8 mouse cellular contexts compared by ENCODE assay signal in the genomic region with DNA sequence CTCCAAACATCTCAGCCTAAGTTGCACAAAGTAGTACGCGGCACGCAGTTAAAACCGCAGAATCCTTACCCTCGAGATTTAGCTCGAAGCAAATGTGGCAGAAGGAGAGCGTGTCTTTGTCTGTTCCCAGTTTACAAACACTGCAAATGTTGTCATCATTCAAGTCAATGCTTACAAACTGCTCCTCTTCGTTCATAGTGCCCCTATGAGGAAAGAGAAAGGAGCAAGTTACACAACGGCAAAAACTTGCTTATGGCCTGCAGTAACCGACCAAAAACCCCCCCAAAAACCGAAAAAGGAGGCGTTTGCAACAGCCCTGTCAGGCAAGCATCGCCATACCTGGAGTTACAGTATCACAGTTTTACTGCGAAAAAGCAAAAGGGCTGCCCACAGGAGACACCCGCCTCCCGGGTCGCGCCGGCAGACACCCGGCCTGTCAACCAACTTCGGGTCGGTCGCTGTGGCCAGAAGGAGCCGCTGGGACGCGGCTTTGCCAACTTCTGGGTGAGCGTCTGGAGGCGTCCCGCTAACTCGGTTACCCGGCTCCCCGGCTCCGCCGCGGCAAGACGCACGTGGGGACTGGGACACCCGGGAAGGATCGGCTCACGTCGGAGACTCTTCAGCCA. TPM values are rescaled to one million over a fixed set of nuclear protein-coding genes. Genes with fewer than 3 reads are reported as not detected.
DNase-seq lines count a peak whose midpoint lies in the region; ATAC-seq and TF ChIP-seq lines count a peak whose summit lies in the region.

No protein-coding gene starts in this region.

- peaks cover 2 to 26% of the 10 kb centered on the region in 2 experiments; a peak in 3 of 4 replicates for H3K36me3 ChIP-seq in MEL (ENCODE audit: control insufficient read depth in 1 of 2, insufficient read depth in 2 of 2, low read length in 2 of 2)
- peaks cover 18% of the 10 kb centered on the region for H3K36me3 ChIP-seq in embryonic facial prominence, embryonic 10.5 days (replicated peaks)
- H3K36me3 ChIP-seq in hindbrain, embryonic 10.5 days: peaks cover 18% of the 10 kb centered on the region
- no peaks in the 10 kb centered on the region for H3K36me3 ChIP-seq in liver, embryonic 13.5 days

- peak overlapping the region; percentile 93 to 97 for H3K4me3 ChIP-seq in MEL (ENCODE audit: control insufficient read depth in 1 of 2, insufficient read depth in 1 of 2, low read depth in 2 of 2, low read length in 2 of 2)
- H3K4me3 ChIP-seq in embryonic facial prominence, embryonic 10.5 days: peak overlapping the region; percentile 86
- peak overlapping the region; percentile 81 for H3K4me3 ChIP-seq in hindbrain, embryonic 10.5 days
- peak overlapping the region; percentile 72 for H3K4me3 ChIP-seq in liver, embryonic 13.5 days (replicated peaks)

- no peak for TF ChIP-seq POLR2A in MEL (IDR thresholded peaks at IDR 0.05; ENCODE audit: control insufficient read depth in 1 of 2, insufficient read depth in 1 of 2, low read depth in 1 of 2, low read length in 2 of 2, poor library complexity in 1 of 2)

- peaks cover 28% of the 10 kb centered on the region for H3K79me2 ChIP-seq in MEL (ENCODE audit: control insufficient read depth, insufficient read depth, low read length, poor library complexity)

- H3K9me3 ChIP-seq in MEL (replicated peaks; ENCODE audit: insufficient read depth, low read length): no peaks in the 10 kb centered on the region
- H3K9me3 ChIP-seq in embryonic facial prominence, embryonic 10.5 days: no peaks in the 10 kb centered on the region
- H3K9me3 ChIP-seq in hindbrain, embryonic 10.5 days: no peaks in the 10 kb centered on the region
- H3K9me3 ChIP-seq in liver, embryonic 13.5 days (replicated peaks): no peaks in the 10 kb centered on the region

- peak overlapping the region; percentile 98 for H3K9ac ChIP-seq in MEL (ENCODE audit: control insufficient read depth, low read depth, low read length, poor library complexity, severe bottlenecking)
- peak overlapping the region; percentile 79 for H3K9ac ChIP-seq in liver, embryonic 13.5 days

- no peaks in the 10 kb centered on the region for H3K27me3 ChIP-seq in MEL (ENCODE audit: control insufficient read depth in 1 of 2, insufficient read depth in 2 of 2, low read length in 2 of 2)
- H3K27me3 ChIP-seq in embryonic facial prominence, embryonic 10.5 days (replicated peaks; ENCODE audit: low read depth, poor library complexity, severe bottlenecking): no peaks in the 10 kb centered on the region
- H3K27me3 ChIP-seq in hindbrain, embryonic 10.5 days (ENCODE audit: insufficient read depth, poor library complexity, severe bottlenecking): no peaks in the 10 kb centered on the region
- H3K27me3 ChIP-seq in liver, embryonic 13.5 days: no peaks in the 10 kb centered on the region

- peaks cover 8 to 11% of the 10 kb centered on the region in 2 experiments for H3K4me1 ChIP-seq in MEL (ENCODE audit: control insufficient read depth in 1 of 2, insufficient read depth in 2 of 2, low read length in 2 of 2)
- H3K4me1 ChIP-seq in embryonic facial prominence, embryonic 10.5 days: peaks cover 30% of the 10 kb centered on the region
- peaks cover 30% of the 10 kb centered on the region for H3K4me1 ChIP-seq in hindbrain, embryonic 10.5 days (replicated peaks)
- peaks cover 24% of the 10 kb centered on the region for H3K4me1 ChIP-seq in liver, embryonic 13.5 days (replicated peaks)

- TF ChIP-seq CTCF in MEL (IDR thresholded peaks at IDR 0.05 in 2 of 3, conservative IDR thresholded peaks at IDR 0.05 in 1 of 3; ENCODE audit: control insufficient read depth in 1 of 3, insufficient read depth in 1 of 3, low read depth in 2 of 3, low read length in 3 of 3, poor library complexity in 1 of 3, severe bottlenecking in 1 of 3): no peak

- WGBS in embryonic facial prominence, embryonic 10.5 days: under 1% methylated on average over 41 of the region's 41 CpGs
- WGBS in hindbrain, embryonic 10.5 days: under 1% methylated on average over 41 of the region's 41 CpGs
- WGBS in liver, embryonic 13.5 days (ENCODE audit: insufficient replicate concordance): under 1% methylated on average over 41 of the region's 41 CpGs

- H3K27ac ChIP-seq in MEL (ENCODE audit: control insufficient read depth, low read depth, low read length): peak overlapping the region; percentile 98
- H3K27ac ChIP-seq in embryonic facial prominence, embryonic 10.5 days (replicated peaks): peak overlapping the region; percentile 96
- H3K27ac ChIP-seq in hindbrain, embryonic 10.5 days: peak overlapping the region; percentile 97
- H3K27ac ChIP-seq in liver, embryonic 13.5 days: peak overlapping the region; percentile 64

- TF ChIP-seq EP300 in MEL (IDR thresholded peaks at IDR 0.05; ENCODE audit: low read depth in 1 of 2, low read length in 2 of 2): no peak

- TF ChIP-seq RAD21 in MEL (IDR thresholded peaks at IDR 0.05; ENCODE audit: low read depth, low read length): no peak

- peak overlapping the region; percentile 81 for H3K4me2 ChIP-seq in liver, embryonic 13.5 days

- DNase-seq in kidney, adult 11 months: peak; percentile 3
- no peak for DNase-seq in kidney, adult 8-10 months
- peak; percentile 72 for DNase-seq in MEL (ENCODE audit: low read depth, low spot score)
- peak; percentile 82 for DNase-seq in embryonic facial prominence, embryonic 10.5 days (ENCODE audit: low spot score)
- no peak for DNase-seq in hindbrain, embryonic 10.5 days (ENCODE audit: low spot score)
- DNase-seq in liver, embryonic 13.5 days: no peak
- DNase-seq in yolk sac, embryonic 10.5 days (ENCODE audit: low spot score): no peak

- ATAC-seq in liver, embryonic 13.5 days (ENCODE audit: low read depth): peak; percentile 44
- ATAC-seq in monocyte, adult 5-6 weeks (replicated peaks; ENCODE audit: insufficient number of reproducible peaks, low FRiP score, low TSS enrichment, poor library complexity, severe bottlenecking): peak; percentile 7; the same call in 1 of the 2 replicates

TF ChIP-seq in MEL, 35 proteins besides CTCF, POLR2A, EP300 and RAD21:
- TF ChIP-seq JUND (IDR thresholded peaks at IDR 0.05; ENCODE audit: low read depth, low read length) (no peak), MXI1 (IDR thresholded peaks at IDR 0.05; ENCODE audit: low read depth, low read length) (peak; percentile 35; the same call in 1 of the 2 replicates)

RNA-seq across cellular contexts. Expression of gene D16Ertd472e, which starts 0.5 kb away (rescaled TPM):
- 22.5 and 23.0 TPM in 2 replicates for total RNA-seq in MEL (2012; rRNA removed)
- polyA plus RNA-seq in MEL (2012; ENCODE audit: insufficient read depth in 1 of 2, insufficient read length in 2 of 2, low read depth in 1 of 2, low replicate concordance in 2 of 2, missing spikeins in 1 of 2): 10 to 100 TPM; 23.6 to 30.4 TPM
- polyA plus RNA-seq in embryonic facial prominence, embryonic 10.5 days (2016; fragmentation: Nextera tagmentation; extraction: Ambion mirVana): 24.8 and 28.3 TPM in 2 replicates
- polyA plus RNA-seq in hindbrain, embryonic 10.5 days (2016; fragmentation: Nextera tagmentation; extraction: Ambion mirVana): 15.0 and 20.6 TPM in 2 replicates
- polyA plus RNA-seq in liver, embryonic 13.5 days (2015; fragmentation: Nextera tagmentation; extraction: Ambion mirVana): 6.0 and 6.4 TPM in 2 replicates
- total RNA-seq in monocyte, adult 5-6 weeks (2017): 44.1 to 55.3 TPM (median 51.0 TPM) in 3 replicates

Comparison
In these comparisons a context has a peak if more than half of its experiments do, and no peak if none do; other contexts are left out.
1. DNase-seq: peak in kidney, adult 11 months (single experiment), MEL (single experiment) and embryonic facial prominence, embryonic 10.5 days (single experiment); none in kidney, adult 8-10 months (0 of 2), hindbrain, embryonic 10.5 days (single experiment), liver, embryonic 13.5 days (single experiment) and yolk sac, embryonic 10.5 days (single experiment).
2. Peak in every context shown above with its lines, with median percentiles within 50 percentile points of each other: H3K27ac ChIP-seq and H3K4me3 ChIP-seq.